ENCODE assay signal across 41 mouse cellular contexts in genomic region chr11:4041123-4041625, GRCm38 (mm10). TPM values are rescaled to one million over a fixed set of nuclear protein-coding genes. Genes with fewer than 3 reads are reported as not detected.
"Had no signal": no experiment of that assay in that cellular context is flagged by ENCODE, and none has a peak within 500 bp of the region (broad histone marks: within the 10 kb centered on the region; RNA-seq: fewer than 3 reads in every experiment).

No protein-coding gene starts in this region.

- H3K27ac ChIP-seq: limb, embryonic 10.5 days; limb, embryonic 12.5 days; limb, embryonic 13.5 days; limb, embryonic 15.5 days; liver, embryonic 13.5 days; liver, embryonic 14.5 days; liver, embryonic 15.5 days; lung, embryonic 15.5 days; macrophage; midbrain, embryonic 10.5 days; midbrain, embryonic 12.5 days; midbrain, embryonic 13.5 days; midbrain, embryonic 15.5 days; neural tube, embryonic 12.5 days had no signal

- H3K27me3 ChIP-seq: limb, embryonic 12.5 days; limb, embryonic 13.5 days; limb, embryonic 15.5 days; liver, embryonic 13.5 days; liver, embryonic 15.5 days; lung, embryonic 15.5 days; midbrain, embryonic 13.5 days; midbrain, embryonic 15.5 days; neural tube, embryonic 12.5 days had no signal

- H3K36me3 ChIP-seq: limb, embryonic 10.5 days; limb, embryonic 12.5 days; limb, embryonic 13.5 days; limb, embryonic 15.5 days; liver, embryonic 13.5 days; liver, embryonic 15.5 days; lung, embryonic 15.5 days; midbrain, embryonic 10.5 days; midbrain, embryonic 12.5 days; midbrain, embryonic 13.5 days; midbrain, embryonic 15.5 days; neural tube, embryonic 12.5 days had no signal

- H3K9me3 ChIP-seq: limb, embryonic 10.5 days; limb, embryonic 12.5 days; limb, embryonic 13.5 days; limb, embryonic 15.5 days; liver, embryonic 13.5 days; liver, embryonic 15.5 days; lung, embryonic 15.5 days; megakaryocyte, embryonic 14.5 days; midbrain, embryonic 10.5 days; midbrain, embryonic 12.5 days; midbrain, embryonic 13.5 days; midbrain, embryonic 15.5 days; neural tube, embryonic 12.5 days had no signal

- DNase-seq: left cerebral cortex, postnatal 4 days; liver; liver, embryonic 13.5 days; liver, postnatal 0 days; lung, adult 18-20 months; lung, adult 2 months; lung, embryonic 14.5 days; lung, postnatal 10 days; lung, postnatal 14 days; lung, postnatal 36 days; lung, postnatal 4 days; midbrain, embryonic 14.5 days had no signal

- H3K9ac ChIP-seq: limb, embryonic 12.5 days; limb, embryonic 13.5 days; limb, embryonic 15.5 days; liver, embryonic 13.5 days; liver, embryonic 14.5 days; liver, embryonic 15.5 days; liver, postnatal 0 days; lung, embryonic 14.5 days; lung, embryonic 15.5 days; midbrain, embryonic 12.5 days; midbrain, embryonic 13.5 days; midbrain, embryonic 15.5 days; neural tube, embryonic 12.5 days had no signal

- ATAC-seq: liver, postnatal 0 days; lung, postnatal 0 days; midbrain, embryonic 13.5 days; midbrain, embryonic 15.5 days; midbrain, embryonic 16.5 days had no signal

- H3K4me3 ChIP-seq: limb, embryonic 10.5 days; limb, embryonic 12.5 days; limb, embryonic 13.5 days; limb, embryonic 15.5 days; liver, embryonic 13.5 days; liver, embryonic 15.5 days; lung, embryonic 15.5 days; megakaryocyte, embryonic 14.5 days; midbrain, embryonic 10.5 days; midbrain, embryonic 12.5 days; midbrain, embryonic 13.5 days; midbrain, embryonic 15.5 days; myocyte; neural tube, embryonic 12.5 days had no signal

- H3K4me2 ChIP-seq: limb, embryonic 12.5 days; limb, embryonic 13.5 days; limb, embryonic 15.5 days; liver, embryonic 11.5 days; liver, embryonic 13.5 days; liver, embryonic 15.5 days; lung, embryonic 14.5 days; lung, embryonic 15.5 days; midbrain, embryonic 11.5 days; midbrain, embryonic 12.5 days; midbrain, embryonic 13.5 days; midbrain, embryonic 15.5 days; neural tube, embryonic 12.5 days had no signal

- H3K4me1 ChIP-seq: limb, embryonic 10.5 days; limb, embryonic 13.5 days; limb, embryonic 15.5 days; liver, embryonic 13.5 days; liver, embryonic 15.5 days; lung, embryonic 15.5 days; megakaryocyte, embryonic 14.5 days; midbrain, embryonic 10.5 days; midbrain, embryonic 12.5 days; midbrain, embryonic 13.5 days; midbrain, embryonic 15.5 days; neural tube, embryonic 12.5 days had no signal

RNA-seq across cellular contexts. Expression of gene Sec14l4, which starts 9.9 kb away (rescaled TPM):
- total RNA-seq: left cerebral cortex, postnatal 36 days; left cerebral cortex, postnatal 4 days; megakaryocyte progenitor cell, adult 5-6 weeks; megakaryocyte, adult 5-6 weeks; megakaryocyte-erythroid progenitor cell, adult 5-6 weeks; midbrain, postnatal 0 days; monocyte, adult 5-6 weeks had no signal
- polyA plus RNA-seq: limb, embryonic 10.5 days; limb, embryonic 11.5 days; limb, embryonic 12.5 days; macrophage; midbrain, embryonic 10.5 days; midbrain, embryonic 11.5 days; midbrain, embryonic 12.5 days; midbrain, embryonic 13.5 days; midbrain, embryonic 14.5 days; midbrain, embryonic 15.5 days; midbrain, embryonic 16.5 days; myocyte; neural tube, embryonic 11.5 days had no signal

RNA-seq across cellular contexts. Expression of gene Sec14l3, which starts 23.5 kb away (rescaled TPM):
- total RNA-seq: megakaryocyte progenitor cell, adult 5-6 weeks; megakaryocyte, adult 5-6 weeks; megakaryocyte-erythroid progenitor cell, adult 5-6 weeks; monocyte, adult 5-6 weeks had no signal
- polyA plus RNA-seq: limb, embryonic 10.5 days; limb, embryonic 11.5 days; limb, embryonic 12.5 days; limb, embryonic 13.5 days; limb, embryonic 14.5 days; limb, embryonic 15.5 days; liver, embryonic 11.5 days; liver, embryonic 13.5 days; liver, embryonic 14.5 days; liver, embryonic 15.5 days; liver, embryonic 16.5 days; liver, postnatal 0 days; macrophage; midbrain, embryonic 10.5 days; midbrain, embryonic 11.5 days; midbrain, embryonic 12.5 days; midbrain, embryonic 13.5 days; myocyte; neural tube, embryonic 11.5 days; neural tube, embryonic 12.5 days had no signal

RNA-seq across cellular contexts. Expression of gene Gal3st1, which starts 57.7 kb away (rescaled TPM):
- total RNA-seq: megakaryocyte-erythroid progenitor cell, adult 5-6 weeks had no signal
- polyA plus RNA-seq: macrophage; midbrain, embryonic 11.5 days; myocyte had no signal
